Comparison of ENCODE assay signal across 10 mouse cellular contexts in genomic region chr11:103346236-103346635, GRCm38 (mm10). TPM values are rescaled to one million over a fixed set of nuclear protein-coding genes. Genes with fewer than 3 reads are reported as not detected.
DNase-seq lines count a peak whose midpoint lies in the region; ATAC-seq lines count a peak whose summit lies in the region.
"Had no signal": no experiment of that assay in that cellular context is flagged by ENCODE, and none has a peak within 500 bp of the region (broad histone marks: within the 10 kb centered on the region; RNA-seq: fewer than 3 reads in every experiment).

No protein-coding gene starts in this region.

- no peak overlapping the region for H3K4me3 ChIP-seq in kidney, embryonic 15.5 days (replicated peaks)
- H3K4me3 ChIP-seq in megakaryocyte, embryonic 14.5 days (replicated peaks): peak overlapping the region; percentile 23
- H3K4me3 ChIP-seq in intestine, embryonic 16.5 days (ENCODE audit: low read length): peak overlapping the region; percentile 30
- no peak overlapping the region for H3K4me3 ChIP-seq in stomach, embryonic 16.5 days (replicated peaks; ENCODE audit: low read length)
- H3K4me3 ChIP-seq: neural tube, embryonic 12.5 days had no signal

- H3K9ac ChIP-seq in kidney, embryonic 15.5 days: no peak overlapping the region
- H3K9ac ChIP-seq in intestine, embryonic 16.5 days (ENCODE audit: low read depth, low read length): peak overlapping the region; percentile 56
- H3K9ac ChIP-seq in stomach, embryonic 16.5 days (ENCODE audit: low read length): peak overlapping the region; percentile 69
- H3K9ac ChIP-seq: neural tube, embryonic 12.5 days had no signal

- 0 out of 2 replicates have a peak, but pooled peaks cover 2% of the 10 kb centered on the region for H3K9me3 ChIP-seq in kidney, embryonic 15.5 days (replicated peaks)
- H3K9me3 ChIP-seq in megakaryocyte, embryonic 14.5 days: peaks cover 9% of the 10 kb centered on the region
- peaks cover 3% of the 10 kb centered on the region for H3K9me3 ChIP-seq in intestine, embryonic 16.5 days (ENCODE audit: control insufficient read depth, low read length)
- H3K9me3 ChIP-seq in stomach, embryonic 16.5 days (replicated peaks; ENCODE audit: control insufficient read depth, low read length): 0 out of 2 replicates have a peak, but pooled peaks cover 5% of the 10 kb centered on the region
- H3K9me3 ChIP-seq: neural tube, embryonic 12.5 days had no signal

- H3K4me2 ChIP-seq in kidney, embryonic 15.5 days: no peak overlapping the region
- peak overlapping the region; percentile 50 for H3K4me2 ChIP-seq in intestine, embryonic 16.5 days (ENCODE audit: low read depth, low read length)
- H3K4me2 ChIP-seq in stomach, embryonic 16.5 days (ENCODE audit: low read depth, low read length): peak overlapping the region; percentile 44
- H3K4me2 ChIP-seq: midbrain, embryonic 11.5 days; neural tube, embryonic 12.5 days had no signal

- ATAC-seq in kidney, embryonic 15.5 days (replicated peaks; ENCODE audit: low FRiP score): no peak
- ATAC-seq in megakaryocyte, adult 5-6 weeks (ENCODE audit: poor library complexity, severe bottlenecking): no peak
- peak; percentile 58 for ATAC-seq in intestine, embryonic 16.5 days
- peak; percentile 42 for ATAC-seq in stomach, embryonic 16.5 days (ENCODE audit: insufficient read depth, low FRiP score)
- no peak for ATAC-seq in inflammation-experienced regulatory T-cells, adult 6 months

- DNase-seq in kidney, adult 8-10 months: no peak
- DNase-seq in right cerebral cortex, adult 2 months (ENCODE audit: low spot score in 2 of 2): no peak

- peaks cover 35% of the 10 kb centered on the region for H3K4me1 ChIP-seq in kidney, embryonic 15.5 days
- peaks cover 47% of the 10 kb centered on the region for H3K4me1 ChIP-seq in megakaryocyte, embryonic 14.5 days
- peaks cover 37% of the 10 kb centered on the region for H3K4me1 ChIP-seq in intestine, embryonic 16.5 days (ENCODE audit: control insufficient read depth, insufficient read depth, low read length)
- H3K4me1 ChIP-seq in stomach, embryonic 16.5 days (ENCODE audit: control insufficient read depth, insufficient read depth, low read length): peaks cover 15% of the 10 kb centered on the region
- H3K4me1 ChIP-seq: neural tube, embryonic 12.5 days had no signal

- 70% methylated on average over 7 of the region's 7 CpGs for WGBS in kidney, embryonic 15.5 days
- 45% methylated on average over 7 of the region's 7 CpGs for WGBS in intestine, embryonic 16.5 days
- 51% methylated on average over 7 of the region's 7 CpGs for WGBS in stomach, embryonic 16.5 days

- peak overlapping the region; percentile 66 for H3K27ac ChIP-seq in kidney, embryonic 15.5 days
- peak overlapping the region; percentile 96 for H3K27ac ChIP-seq in intestine, embryonic 16.5 days (ENCODE audit: low read length)
- peak overlapping the region; percentile 96 for H3K27ac ChIP-seq in stomach, embryonic 16.5 days (ENCODE audit: low read length)
- H3K27ac ChIP-seq: neural tube, embryonic 12.5 days had no signal

- H3K27me3 ChIP-seq in kidney, embryonic 15.5 days: no peaks in the 10 kb centered on the region
- peaks cover 44% of the 10 kb centered on the region for H3K27me3 ChIP-seq in megakaryocyte, embryonic 14.5 days (replicated peaks)
- H3K27me3 ChIP-seq in intestine, embryonic 16.5 days (replicated peaks; ENCODE audit: control insufficient read depth, insufficient read depth, low read length): no peaks in the 10 kb centered on the region
- no peaks in the 10 kb centered on the region for H3K27me3 ChIP-seq in stomach, embryonic 16.5 days (ENCODE audit: control insufficient read depth, insufficient read depth, low read length)
- H3K27me3 ChIP-seq: neural tube, embryonic 12.5 days had no signal

- peaks cover 4% of the 10 kb centered on the region; the same call in 1 of the 2 replicates for H3K36me3 ChIP-seq in kidney, embryonic 15.5 days
- H3K36me3 ChIP-seq in megakaryocyte, embryonic 14.5 days (replicated peaks; ENCODE audit: low read length): peaks cover 3% of the 10 kb centered on the region
- peaks cover 4% of the 10 kb centered on the region; the same call in 1 of the 2 replicates for H3K36me3 ChIP-seq in intestine, embryonic 16.5 days (ENCODE audit: control insufficient read depth, insufficient read depth, low read length)
- H3K36me3 ChIP-seq in stomach, embryonic 16.5 days (ENCODE audit: control insufficient read depth, insufficient read depth, low read length): peaks cover 4% of the 10 kb centered on the region; the same call in 1 of the 2 replicates
- H3K36me3 ChIP-seq: neural tube, embryonic 12.5 days had no signal

RNA-seq across cellular contexts. Expression of gene Arhgap27, which starts 17.3 kb away (rescaled TPM):
- 15.8 and 17.2 TPM in 2 replicates for polyA plus RNA-seq in kidney, embryonic 15.5 days (2015; fragmentation: Nextera tagmentation; extraction: Ambion mirVana)
- 4.9 TPM in 1 of 2 replicates, not detected in the other for polyA plus RNA-seq in megakaryocyte, embryonic 14.5 days (2012; ENCODE audit: insufficient read depth, low replicate concordance)
- total RNA-seq in megakaryocyte, adult 5-6 weeks (2015): 20.1 and 20.5 TPM in 2 replicates
- 20.1 and 21.9 TPM in 2 replicates for total RNA-seq in megakaryocyte, adult 5-6 weeks (2017)
- 40.2 and 42.3 TPM in 2 replicates for polyA plus RNA-seq in intestine, embryonic 16.5 days (2015; fragmentation: Nextera tagmentation; extraction: Ambion mirVana)
- 19.1 and 22.0 TPM in 2 replicates for polyA plus RNA-seq in stomach, embryonic 16.5 days (2015; fragmentation: Nextera tagmentation; extraction: Ambion mirVana)
- polyA plus RNA-seq in inflammation-experienced regulatory T-cells, adult 6 months (2017; shearing (Covaris generic)): 10 to 100 TPM; 22.2 to 27.8 (median 25.8) TPM

Comparison
In these comparisons a context has a peak if more than half of its experiments do, and no peak if none do; other contexts are left out.
1. ATAC-seq: peak in intestine, embryonic 16.5 days (single experiment) and stomach, embryonic 16.5 days (single experiment); none in kidney, embryonic 15.5 days (single experiment), megakaryocyte, adult 5-6 weeks (single experiment) and inflammation-experienced regulatory T-cells, adult 6 months (single experiment).
2. H3K4me3 ChIP-seq: peak in megakaryocyte, embryonic 14.5 days (single experiment) and intestine, embryonic 16.5 days (single experiment); none in kidney, embryonic 15.5 days (single experiment) and stomach, embryonic 16.5 days (single experiment).
3. Peak in every context shown above with its lines, with median percentiles within 50 percentile points of each other: H3K27ac ChIP-seq.